Mouse (Mus musculus) retina, embryonic 14.5 days (tissue): Measurements from ENCODE around the gene Galnt5.

Source experiments
- DNase-seq: peaks from one replicate; pipeline ENCODE4 v3.0.0-alpha.2; 2015; ENCODE audit warnings: low spot score

Galnt5 gene

DNA sequence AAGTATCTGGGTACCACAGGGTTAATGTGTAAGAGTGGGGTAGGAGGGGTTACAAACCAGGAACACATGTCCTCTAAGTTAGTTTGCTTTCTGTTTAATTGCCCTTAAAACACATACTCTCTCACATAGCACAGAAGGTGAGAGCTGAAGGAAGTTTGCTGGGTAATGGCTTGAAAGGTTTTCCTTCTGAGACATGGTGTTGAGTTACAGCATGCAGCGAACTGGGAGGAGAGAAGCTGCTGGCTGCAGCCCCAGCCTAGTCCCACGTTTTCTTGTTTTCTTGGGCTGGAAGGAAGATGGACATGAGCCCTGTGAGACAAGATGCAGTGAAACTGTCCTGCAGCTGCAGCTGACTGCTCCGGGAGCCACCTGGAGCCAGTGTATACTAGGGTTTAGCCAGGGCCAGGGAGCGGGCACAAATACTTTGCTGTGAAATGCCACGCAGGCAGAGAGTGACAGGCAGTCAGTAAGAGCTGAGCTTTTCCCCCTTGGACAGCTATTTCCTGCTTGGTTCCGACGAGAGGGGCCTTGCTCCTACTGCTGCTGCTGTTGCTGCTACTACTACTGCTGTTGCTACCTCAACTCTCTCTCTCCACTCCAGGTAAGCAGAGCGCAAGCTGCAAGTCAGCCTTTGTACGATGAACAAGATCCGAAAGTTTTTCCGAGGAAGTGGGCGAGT is at the start of gene Galnt5:
Gene Galnt5 (plus strand): TSS at position 133 of the 679 bp plus-strand sequence.
- DNase-seq: no peak

DNA sequence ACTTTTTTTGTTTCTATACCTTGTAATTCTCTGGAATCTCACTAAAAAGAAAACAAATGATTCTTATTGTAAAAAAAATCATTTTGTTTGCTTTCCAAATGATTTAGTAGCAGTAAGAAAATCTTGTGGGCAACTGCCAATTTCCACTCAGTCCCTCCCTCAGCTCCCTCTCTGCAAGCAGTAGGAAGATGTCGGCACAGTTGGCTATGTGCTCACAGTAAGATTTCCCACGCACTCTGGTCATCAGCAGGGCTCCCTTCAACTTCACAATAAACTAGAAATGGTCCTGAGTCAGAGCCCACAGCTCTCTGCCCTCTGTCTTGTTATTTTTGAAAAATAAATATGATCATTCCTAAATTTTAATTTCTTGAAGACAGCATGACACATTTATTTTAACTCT is 46.1 kb upstream of the Galnt5 start:
- DNase-seq: no peak

DNA sequence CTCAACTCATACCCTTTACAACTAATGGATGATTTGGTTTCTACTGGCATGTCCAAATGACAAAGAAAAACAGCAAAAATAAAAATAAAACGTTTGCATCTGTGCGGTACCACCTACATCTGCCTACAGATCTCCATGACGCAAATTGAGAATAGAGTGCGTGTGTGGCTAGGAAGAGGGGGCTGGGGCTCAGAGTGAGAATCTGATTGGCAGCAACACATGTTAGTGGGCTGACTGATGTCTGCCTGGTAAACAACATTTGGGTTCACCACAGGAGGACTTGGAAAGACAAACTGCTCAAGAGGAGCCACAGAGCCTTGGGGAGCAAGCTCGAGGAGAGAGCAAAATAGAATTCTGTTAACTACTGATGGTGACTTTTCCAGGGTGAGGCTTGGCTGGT is 36.9 kb upstream of the Galnt5 start:
- DNase-seq: no peak

GRCm38 (mm10) chr2:57982248-57982647 is 15.4 kb upstream of the Galnt5 start:
- no peak for DNase-seq

GRCm38 (mm10) chr2:57991084-57991483 is 6.6 kb upstream of the Galnt5 start:
- DNase-seq: no peak

- no peak for DNase-seq
These were observed 3.8 kb downstream of the Galnt5 start for GRCm38 (mm10) chr2:58001497-58001896.

- no peak for DNase-seq
These were observed 9.4 kb downstream of the Galnt5 start for GRCm38 (mm10) chr2:58007081-58007480.

DNA sequence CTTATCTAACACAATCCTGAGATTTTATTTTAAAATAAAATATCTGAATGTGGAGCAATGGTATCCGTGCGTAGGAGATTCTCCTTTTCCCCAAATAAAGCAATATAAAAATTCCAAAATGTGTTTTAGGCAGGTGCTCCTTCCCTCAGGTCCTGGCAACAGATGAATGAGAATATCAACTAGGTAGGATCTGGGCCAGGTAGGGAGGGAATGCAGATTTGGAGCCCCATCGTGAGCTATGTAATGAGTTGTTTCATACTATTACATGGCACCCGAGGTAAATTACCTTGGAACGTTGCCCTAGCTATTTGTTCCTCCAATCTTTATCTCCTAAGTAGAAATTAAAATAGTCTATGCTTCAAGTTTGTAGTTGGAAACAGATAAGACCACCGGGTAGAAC is 25.9 kb downstream of the Galnt5 start:
- no peak for DNase-seq

- DNase-seq: no peak
These were observed 29.1 kb downstream of the Galnt5 start for GRCm38 (mm10) chr2:58026740-58027139.

- peak; percentile 83 for DNase-seq
These were observed 31.7 kb downstream of the Galnt5 start for GRCm38 (mm10) chr2:58029404-58029803.

DNA sequence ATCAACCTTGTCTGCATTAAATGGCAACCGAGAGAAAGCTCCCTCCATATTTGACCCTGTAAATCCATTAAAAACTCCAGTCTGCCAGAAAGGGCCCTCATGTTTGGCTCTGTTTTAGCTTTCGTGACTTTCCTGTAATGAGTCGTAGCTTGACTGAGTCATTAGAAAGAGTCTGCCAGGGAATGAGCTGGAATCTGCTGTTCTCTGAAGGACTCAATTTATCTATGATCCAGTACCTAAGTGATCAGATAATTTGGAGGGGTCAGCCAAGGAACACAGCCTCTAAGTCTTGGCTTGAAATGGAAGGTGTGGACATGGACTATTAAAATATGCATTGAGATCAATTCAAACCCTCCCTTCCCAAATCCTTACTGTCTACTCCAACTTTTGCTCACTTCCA is 33.7 kb downstream of the Galnt5 start:
- DNase-seq: no peak

DNA sequence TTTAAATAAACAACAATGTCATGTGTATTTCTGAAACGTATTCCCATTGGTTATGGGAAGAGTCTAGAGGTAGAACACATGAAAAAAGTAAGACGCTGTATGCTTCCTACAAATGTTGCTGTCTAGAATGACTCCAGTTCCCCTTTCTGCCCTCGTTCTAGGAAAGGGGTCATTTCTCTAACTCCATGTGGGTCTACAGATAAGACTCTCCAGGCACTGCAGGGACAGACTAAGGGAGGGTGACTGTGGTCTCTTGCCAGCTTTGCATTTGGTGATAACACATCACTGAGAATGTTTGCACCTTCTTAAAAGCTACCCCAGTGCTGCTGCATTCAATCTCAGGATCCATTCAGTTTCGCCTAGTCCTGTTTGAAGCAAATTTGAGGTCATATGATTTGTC is 38.0 kb downstream of the Galnt5 start:
- no peak for DNase-seq

GRCm38 (mm10) chr2:58036926-58037325 is 39.2 kb downstream of the Galnt5 start:
- DNase-seq: no peak

DNA sequence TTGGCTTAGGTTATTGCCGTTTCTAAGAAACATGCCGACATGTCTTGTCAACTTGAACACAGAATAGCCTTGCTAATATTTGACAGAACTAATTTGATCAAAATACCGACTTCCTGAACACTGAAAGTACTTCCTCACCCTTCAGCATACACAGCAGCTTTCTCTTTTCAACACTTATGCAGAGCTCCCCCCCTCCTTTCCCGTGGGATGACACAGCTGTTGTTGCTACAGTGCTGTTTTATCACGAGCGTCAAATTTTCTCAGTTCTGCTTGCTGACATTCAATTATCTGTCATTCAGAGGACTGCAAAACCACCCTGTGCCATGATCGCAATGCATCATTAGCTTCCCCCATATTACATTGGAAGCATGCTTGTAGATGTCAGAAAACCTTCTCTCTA is 44.2 kb downstream of the Galnt5 start:
- DNase-seq: peak; percentile 9

GRCm38 (mm10) chr2:58052821-58053581 is 55.3 kb downstream of the Galnt5 start, which contains the start of gene Ermn:
Gene Ermn, minus strand, starts transcription at chr2:58052864.
- peak; percentile 20 for DNase-seq

DNA sequence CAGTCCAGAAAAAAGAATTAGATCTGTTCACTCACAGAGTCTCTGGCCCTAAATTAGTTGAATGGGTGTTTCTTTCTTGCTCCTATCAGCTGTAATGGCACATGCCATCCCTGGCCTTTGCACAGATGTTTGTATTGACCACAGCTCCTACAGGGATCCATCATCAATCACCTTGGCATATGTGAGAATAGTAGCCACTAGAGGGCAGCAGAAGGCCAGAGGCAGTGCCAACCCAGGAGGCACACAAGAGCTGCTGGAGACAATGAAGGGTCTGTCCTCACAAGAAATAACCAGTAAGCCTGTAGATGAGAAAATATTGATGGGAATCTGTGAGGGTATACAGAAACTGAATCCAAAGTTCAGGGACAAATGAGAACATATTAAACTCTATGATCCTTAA is 57.7 kb downstream of the Galnt5 start:
- peak; percentile 79 for DNase-seq

DNA sequence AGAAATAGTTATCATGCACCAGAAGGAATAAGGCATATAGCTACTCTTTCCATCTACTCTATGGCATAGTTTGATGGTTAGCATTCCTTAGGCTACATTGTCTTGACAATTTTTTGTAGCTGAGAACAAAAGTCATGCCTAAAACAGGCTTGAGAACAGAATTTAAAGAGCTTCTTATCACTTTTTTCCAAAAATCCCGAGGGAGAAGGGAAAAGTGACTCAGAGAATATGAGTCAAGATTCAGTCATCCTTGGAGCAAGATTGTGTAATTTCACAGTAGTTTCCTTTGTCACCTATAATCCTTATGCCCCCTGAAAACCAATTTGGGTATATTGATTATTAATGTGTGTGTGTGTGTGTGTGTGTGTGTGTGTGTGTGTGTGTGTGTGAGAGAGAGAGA is 82.2 kb downstream of the Galnt5 start:
- DNase-seq: no peak

GRCm38 (mm10) chr2:58086420-58086819 is 88.7 kb downstream of the Galnt5 start:
- no peak for DNase-seq

- no peak for DNase-seq
These were observed 97.1 kb downstream of the Galnt5 start for GRCm38 (mm10) chr2:58094818-58095217.
